Mouse (Mus musculus) liver, embryonic 15.5 days (tissue): ENCODE results near the gene Tex26. TPM values are rescaled to one million over a fixed set of nuclear protein-coding genes. Genes with fewer than 3 reads are reported as not detected.

Source experiments
- ATAC-seq: fragments of 200-750 bp; cut with Nextera tagmentation; 2 replicates; pipeline ENCODE4 v1.8.0; 2017; ENCODE audit warnings: moderate number of reproducible peaks, mild to moderate bottlenecking, moderate library complexity; ENCODE audit not compliant: insufficient read depth
- H3K27ac ChIP-seq: fragments of 300-500 bp; sonication (generic); replicated peaks from 2 replicates; pipeline ENCODE4 v1.5.1; 2015; ENCODE audit warnings: mild to moderate bottlenecking, inconsistent platforms
- H3K27me3 ChIP-seq: fragments of 300-500 bp; sonication (generic); 2 replicates; pipeline ENCODE4 v1.6.1; 2015; ENCODE audit warnings: mild to moderate bottlenecking, inconsistent platforms
- H3K36me3 ChIP-seq: fragments of 300-500 bp; sonication (generic); replicated peaks from 2 replicates; pipeline ENCODE4 v1.6.1; 2015; ENCODE audit warnings: moderate library complexity, mild to moderate bottlenecking, inconsistent platforms
- H3K4me1 ChIP-seq: fragments of 300-500 bp; sonication (generic); replicated peaks from 2 replicates; pipeline ENCODE4 v1.6.1; 2015; ENCODE audit warnings: inconsistent platforms
- H3K4me2 ChIP-seq: fragments of 300-500 bp; sonication (generic); 2 replicates; pipeline ENCODE4 v1.6.1; 2015; ENCODE audit warnings: moderate library complexity, mild to moderate bottlenecking, inconsistent platforms
- H3K4me3 ChIP-seq: fragments of 300-500 bp; sonication (generic); replicated peaks from 2 replicates; pipeline ENCODE4 v1.5.1; 2015; ENCODE audit warnings: mild to moderate bottlenecking, inconsistent platforms
- H3K9ac ChIP-seq: fragments of 300-500 bp; sonication (generic); 2 replicates; pipeline ENCODE4 v1.6.1; 2015; ENCODE audit warnings: moderate library complexity, mild to moderate bottlenecking, inconsistent platforms
- H3K9me3 ChIP-seq: fragments of 300-500 bp; sonication (generic); replicated peaks from 2 replicates; pipeline ENCODE4 v1.6.1; 2016; ENCODE audit warnings: inconsistent platforms
- WGBS: fragments of 180-500 bp; shearing (Covaris S2); methylation state at CpG from one replicate; pipeline ENCODE4 v1.1.7; 2015; ENCODE audit warnings: mixed read lengths; ENCODE audit not compliant: insufficient replicate concordance; 5-methylcytosine and 5-hydroxymethylcytosine counted together
- polyA plus RNA-seq: library from polyadenylated mRNA; unstranded; fragments of >200 nt; fragmentation: Nextera tagmentation; extraction: Ambion mirVana; gene quantifications from 2 replicates; pipeline ENCODE4 v1.2.1, GENCODE M21; 2015

Tex26 gene
- polyA plus RNA-seq, 1 experiment from 2014 or later = not detected

- Histone ChIP-seq H3K9me3 (no peaks in the 10 kb centered on the region), H3K27ac (no peak overlapping the region), H3K4me1 (no peaks in the 10 kb centered on the region), H3K36me3 (no peaks in the 10 kb centered on the region), H3K4me2 (no peak overlapping the region), H3K9ac (no peak overlapping the region), H3K27me3 (no peaks in the 10 kb centered on the region), H3K4me3 (no peak overlapping the region)
- no peak for ATAC-seq
- WGBS = 69% methylated on average over 11 of the region's 11 CpGs
These were observed 49.7 kb downstream of the Tex26 start for GRCm38 (mm10) chr5:149489136-149489535.

DNA sequence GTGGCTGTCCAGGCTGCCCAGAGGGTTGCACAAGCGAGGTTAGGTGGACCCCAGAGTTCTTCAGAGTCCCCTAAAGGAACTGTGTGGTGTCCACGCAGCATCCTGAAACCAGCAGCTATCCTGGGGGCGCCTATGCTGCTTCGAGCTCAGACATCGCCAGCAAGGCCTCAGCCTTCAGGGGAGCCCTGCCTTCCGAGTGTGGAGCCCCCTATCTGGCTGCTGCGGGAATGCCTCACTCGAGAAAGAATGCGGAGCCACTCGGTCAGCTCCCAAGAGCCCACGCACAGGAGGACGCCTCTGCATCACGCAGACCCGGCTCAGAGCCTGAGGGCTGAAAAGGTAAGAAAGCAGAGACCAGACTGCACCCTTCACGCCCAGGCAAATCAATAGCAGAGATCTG is 50.8 kb downstream of the Tex26 start:
- no peak for ATAC-seq
- Histone ChIP-seq H3K9ac (no peak overlapping the region), H3K4me3 (no peak overlapping the region), H3K27ac (no peak overlapping the region), H3K4me2 (no peak overlapping the region), H3K9me3 (no peaks in the 10 kb centered on the region), H3K4me1 (no peaks in the 10 kb centered on the region), H3K27me3 (no peaks in the 10 kb centered on the region), H3K36me3 (no peaks in the 10 kb centered on the region)
- WGBS = 61% methylated on average over 15 of the region's 15 CpGs

GRCm38 (mm10) chr5:149495655-149496054 is 56.2 kb downstream of the Tex26 start:
- H3K36me3 ChIP-seq = no peaks in the 10 kb centered on the region
- no peak overlapping the region for H3K9ac ChIP-seq
- H3K4me3 ChIP-seq = no peak overlapping the region
- 48% methylated on average over 6 of the region's 6 CpGs for WGBS
- H3K4me2 ChIP-seq = no peak overlapping the region
- no peak overlapping the region for H3K27ac ChIP-seq
- H3K27me3 ChIP-seq = no peaks in the 10 kb centered on the region
- no peaks in the 10 kb centered on the region for H3K9me3 ChIP-seq
- H3K4me1 ChIP-seq = no peaks in the 10 kb centered on the region
- no peak for ATAC-seq

- Histone ChIP-seq H3K27me3 (no peaks in the 10 kb centered on the region), H3K4me2 (no peak overlapping the region), H3K9me3 (no peaks in the 10 kb centered on the region), H3K4me1 (no peaks in the 10 kb centered on the region), H3K4me3 (no peak overlapping the region), H3K36me3 (no peaks in the 10 kb centered on the region), H3K9ac (no peak overlapping the region), H3K27ac (no peak overlapping the region)
- no peak for ATAC-seq
- 60% methylated on average over 12 of the region's 12 CpGs for WGBS
These were observed 57.1 kb downstream of the Tex26 start for GRCm38 (mm10) chr5:149496401-149497066.

GRCm38 (mm10) chr5:149499936-149500335 is 60.5 kb downstream of the Tex26 start:
- no peaks in the 10 kb centered on the region for H3K4me1 ChIP-seq
- no peaks in the 10 kb centered on the region for H3K27me3 ChIP-seq
- no peak for ATAC-seq
- WGBS = 37% methylated on average over 4 of the region's 4 CpGs
- no peak overlapping the region for H3K27ac ChIP-seq
- H3K4me3 ChIP-seq = no peak overlapping the region
- no peaks in the 10 kb centered on the region for H3K36me3 ChIP-seq
- no peak overlapping the region for H3K9ac ChIP-seq
- no peak overlapping the region for H3K4me2 ChIP-seq
- H3K9me3 ChIP-seq = no peaks in the 10 kb centered on the region

DNA sequence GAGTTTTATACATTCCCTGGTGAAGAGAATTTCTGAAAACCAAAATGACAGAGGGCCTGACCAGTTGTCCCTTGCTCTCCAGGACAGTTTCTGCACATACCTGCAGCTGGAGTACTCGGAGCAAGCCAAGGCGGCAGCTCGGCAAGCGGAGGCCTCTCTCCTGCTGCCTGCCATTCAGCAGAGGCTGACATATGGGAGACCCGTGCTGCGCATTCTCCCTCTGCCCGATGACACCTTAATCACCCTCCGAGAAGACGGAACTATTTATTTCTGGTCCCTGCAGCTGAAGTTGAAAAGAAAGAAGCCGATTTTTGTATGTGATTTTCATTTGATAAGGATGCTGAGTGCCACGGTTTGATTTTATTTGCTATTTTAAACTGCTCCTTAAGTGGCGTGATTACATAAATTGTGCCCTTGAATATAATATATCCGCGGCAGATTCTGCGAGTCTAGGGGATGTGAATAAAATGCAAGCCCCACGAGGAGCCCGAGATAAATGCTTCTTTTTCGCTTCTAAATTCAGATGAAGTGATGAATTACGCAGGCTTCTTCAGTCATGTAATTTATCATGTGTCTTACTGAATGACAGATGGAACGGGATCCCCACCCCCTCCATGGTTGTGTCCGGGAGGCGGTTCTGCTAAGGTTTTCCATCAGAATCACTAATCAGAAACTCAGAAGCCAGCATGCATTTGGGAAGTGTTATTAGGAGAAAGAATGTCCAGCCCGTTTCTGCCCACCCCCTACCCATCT is 64.1 kb downstream of the Tex26 start:
- ATAC-seq = no peak
- no peaks in the 10 kb centered on the region for H3K9me3 ChIP-seq
- H3K4me3 ChIP-seq = no peak overlapping the region
- H3K27me3 ChIP-seq = no peaks in the 10 kb centered on the region
- no peak overlapping the region for H3K9ac ChIP-seq
- H3K4me2 ChIP-seq = no peak overlapping the region
- H3K4me1 ChIP-seq = no peaks in the 10 kb centered on the region
- H3K36me3 ChIP-seq = no peaks in the 10 kb centered on the region
- 75% methylated on average over 23 of the region's 23 CpGs for WGBS
- H3K27ac ChIP-seq = no peak overlapping the region

GRCm38 (mm10) chr5:149504985-149505384 is 65.5 kb downstream of the Tex26 start:
- ATAC-seq = no peak
- H3K27ac ChIP-seq = no peak overlapping the region
- H3K27me3 ChIP-seq = no peaks in the 10 kb centered on the region
- no peak overlapping the region for H3K9ac ChIP-seq
- H3K4me3 ChIP-seq = no peak overlapping the region
- 72% methylated on average over 8 of the region's 8 CpGs for WGBS
- no peak overlapping the region for H3K4me2 ChIP-seq
- H3K9me3 ChIP-seq = no peaks in the 10 kb centered on the region
- H3K36me3 ChIP-seq = no peaks in the 10 kb centered on the region
- H3K4me1 ChIP-seq = no peaks in the 10 kb centered on the region

DNA sequence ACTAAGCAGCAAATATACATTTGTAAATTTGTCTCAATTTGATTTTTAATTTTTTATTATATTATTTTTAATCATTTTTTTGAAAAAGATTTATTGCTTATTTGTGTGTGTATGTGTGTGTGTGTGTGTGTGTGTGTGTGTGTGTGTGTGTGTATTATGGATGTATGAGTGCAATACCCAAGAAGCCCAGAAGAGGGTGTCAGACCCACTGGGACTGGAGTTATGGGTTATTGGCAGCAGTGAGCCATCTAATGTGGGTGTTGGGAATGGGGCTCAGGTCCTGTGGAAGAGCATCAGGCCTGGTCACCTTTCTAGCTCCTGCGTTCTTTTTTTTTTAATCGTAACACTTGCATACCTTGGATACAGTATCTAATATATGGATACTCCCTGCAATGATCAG is 66.6 kb downstream of the Tex26 start:
- Histone ChIP-seq H3K27me3 (no peaks in the 10 kb centered on the region), H3K9ac (no peak overlapping the region), H3K4me2 (no peak overlapping the region), H3K4me1 (no peaks in the 10 kb centered on the region), H3K36me3 (no peaks in the 10 kb centered on the region), H3K4me3 (no peak overlapping the region), H3K27ac (no peak overlapping the region), H3K9me3 (no peaks in the 10 kb centered on the region)
- ATAC-seq = no peak
- 92% methylated on average over 2 of the region's 2 CpGs for WGBS

GRCm38 (mm10) chr5:149508094-149509029 is 68.9 kb downstream of the Tex26 start:
- H3K9ac ChIP-seq = no peak overlapping the region
- WGBS = 50% methylated on average over 20 of the region's 20 CpGs
- no peak overlapping the region for H3K4me2 ChIP-seq
- no peaks in the 10 kb centered on the region for H3K27me3 ChIP-seq
- ATAC-seq = no peak
- H3K9me3 ChIP-seq = no peaks in the 10 kb centered on the region
- no peak overlapping the region for H3K4me3 ChIP-seq
- no peaks in the 10 kb centered on the region for H3K4me1 ChIP-seq
- no peaks in the 10 kb centered on the region for H3K36me3 ChIP-seq
- no peak overlapping the region for H3K27ac ChIP-seq

DNA sequence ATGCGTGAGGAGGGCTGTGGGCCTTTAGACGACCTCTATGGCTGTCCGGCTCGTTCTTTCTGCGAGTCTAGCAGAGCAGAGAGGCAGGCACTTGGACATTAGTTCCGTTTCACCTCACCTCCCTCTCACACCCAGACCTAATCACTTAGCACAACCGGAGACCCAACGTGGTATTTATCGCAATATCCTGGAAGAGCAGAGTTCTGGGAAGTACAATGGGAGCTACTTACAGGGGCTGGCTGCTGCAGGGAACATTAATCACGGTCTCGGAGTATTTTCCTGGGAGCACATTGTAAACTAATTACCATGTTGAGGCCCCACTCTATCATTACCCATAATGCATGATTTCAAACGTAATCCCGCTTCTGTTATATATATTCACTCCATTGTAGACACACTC is 70.9 kb downstream of the Tex26 start:
- Histone ChIP-seq H3K9me3 (no peaks in the 10 kb centered on the region), H3K4me2 (no peak overlapping the region), H3K4me3 (no peak overlapping the region), H3K36me3 (no peaks in the 10 kb centered on the region), H3K27ac (no peak overlapping the region), H3K27me3 (no peaks in the 10 kb centered on the region), H3K4me1 (no peaks in the 10 kb centered on the region), H3K9ac (no peak overlapping the region)
- no peak for ATAC-seq
- 74% methylated on average over 13 of the region's 13 CpGs for WGBS

DNA sequence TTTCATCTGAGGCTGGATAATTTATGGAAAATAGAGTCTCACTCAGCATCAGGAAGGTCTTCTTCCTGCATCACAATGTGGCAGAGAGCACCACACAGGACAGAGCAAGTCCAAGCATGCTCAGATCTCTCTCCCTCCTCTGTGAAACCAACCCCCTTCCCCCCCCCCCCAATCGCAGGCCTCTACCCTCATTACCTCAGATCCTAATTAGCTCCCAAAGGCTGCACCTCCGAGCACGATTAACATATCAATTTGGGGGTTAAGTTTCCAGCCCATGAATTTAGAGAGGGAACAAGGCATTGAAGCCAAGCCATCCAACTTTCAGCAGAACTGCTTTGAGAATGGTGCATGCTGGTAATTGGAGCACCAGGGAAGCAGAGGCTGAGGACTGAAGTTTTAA is 73.2 kb downstream of the Tex26 start:
- H3K9me3 ChIP-seq = no peaks in the 10 kb centered on the region
- no peaks in the 10 kb centered on the region for H3K36me3 ChIP-seq
- no peaks in the 10 kb centered on the region for H3K27me3 ChIP-seq
- no peaks in the 10 kb centered on the region for H3K4me1 ChIP-seq
- H3K27ac ChIP-seq = no peak overlapping the region
- H3K9ac ChIP-seq = no peak overlapping the region
- no peak overlapping the region for H3K4me3 ChIP-seq
- H3K4me2 ChIP-seq = no peak overlapping the region
- ATAC-seq = no peak
- 36% methylated on average over 3 of the region's 3 CpGs for WGBS
